Mouse (Mus musculus): ENCODE data around the gene Lmtk3. TPM values are rescaled to one million over a fixed set of nuclear protein-coding genes. Genes with fewer than 3 reads are reported as not detected.

Lmtk3 gene
- total and polyA plus RNA-seq, 2 experiments from 2014 or later: 0.31 TPM; not detected in 1

- no peak for ATAC-seq (ENCODE audit: insufficient read depth, low read depth)
- H3K4me1 ChIP-seq (ENCODE audit: control insufficient read depth, insufficient read depth): no peaks in the 10 kb centered on the region
- no peaks in the 10 kb centered on the region for H3K9me3 ChIP-seq (replicated peaks; ENCODE audit: control insufficient read depth, low read length)
- no peak for DNase-seq (ENCODE audit: low spot score)
- no peak overlapping the region for H3K4me2 ChIP-seq (ENCODE audit: low read depth, low read length)
- WGBS: 87% methylated on average over 6 of the region's 6 CpGs
- no peak overlapping the region for H3K27ac ChIP-seq (ENCODE audit: low read depth)
- TF ChIP-seq EP300 (IDR thresholded peaks at IDR 0.05; ENCODE audit: low read depth) (no peak), CTCF (IDR thresholded peaks at IDR 0.05; ENCODE audit: low read depth) (no peak)
- H3K9ac ChIP-seq (replicated peaks; ENCODE audit: low read depth, low read length): no peak overlapping the region
- no peak overlapping the region for H3K4me3 ChIP-seq (ENCODE audit: low read depth, low read length)
- no peaks in the 10 kb centered on the region for H3K36me3 ChIP-seq (replicated peaks; ENCODE audit: control insufficient read depth, insufficient read depth, low read length)
- H3K27me3 ChIP-seq (ENCODE audit: control insufficient read depth, insufficient read depth, low read length): peaks cover 5% of the 10 kb centered on the region; the same call in 1 of the 2 replicates
These were observed 16.0 kb upstream of the Lmtk3 start for GRCm38 (mm10) chr7:45767500-45767899.

- DNase-seq (ENCODE audit: low spot score) (no peak), ATAC-seq (ENCODE audit: insufficient read depth, low read depth) (0 out of 2 replicates have a peak, but pooled peaks have one; percentile 20)
- no peaks in the 10 kb centered on the region for H3K36me3 ChIP-seq (replicated peaks; ENCODE audit: control insufficient read depth, insufficient read depth, low read length)
- H3K4me2 ChIP-seq (ENCODE audit: low read depth, low read length): no peak overlapping the region
- peaks cover 9% of the 10 kb centered on the region; the same call in 1 of the 2 replicates for H3K27me3 ChIP-seq (ENCODE audit: control insufficient read depth, insufficient read depth, low read length)
- WGBS: 63% methylated on average over 8 of the region's 8 CpGs
- no peak overlapping the region for H3K4me3 ChIP-seq (ENCODE audit: low read depth, low read length)
- H3K27ac ChIP-seq (ENCODE audit: low read depth): no peak overlapping the region
- no peak for TF ChIP-seq CTCF (IDR thresholded peaks at IDR 0.05; ENCODE audit: low read depth)
- H3K9ac ChIP-seq (replicated peaks; ENCODE audit: low read depth, low read length): no peak overlapping the region
- H3K4me1 ChIP-seq (ENCODE audit: control insufficient read depth, insufficient read depth): no peaks in the 10 kb centered on the region
- no peaks in the 10 kb centered on the region for H3K9me3 ChIP-seq (replicated peaks; ENCODE audit: control insufficient read depth, low read length)
These were observed 13.0 kb upstream of the Lmtk3 start for GRCm38 (mm10) chr7:45770427-45771082.

- DNase-seq (ENCODE audit: low spot score) (no peak), ATAC-seq (ENCODE audit: insufficient read depth, low read depth) (no peak)
- no peaks in the 10 kb centered on the region for H3K36me3 ChIP-seq (replicated peaks; ENCODE audit: control insufficient read depth, insufficient read depth, low read length)
- H3K27me3 ChIP-seq (ENCODE audit: control insufficient read depth, insufficient read depth, low read length): peaks cover 6% of the 10 kb centered on the region; the same call in 1 of the 2 replicates
- H3K9ac ChIP-seq (replicated peaks; ENCODE audit: low read depth, low read length): no peak overlapping the region
- H3K9me3 ChIP-seq (replicated peaks; ENCODE audit: control insufficient read depth, low read length): no peaks in the 10 kb centered on the region
- 62% methylated on average over 4 of the region's 4 CpGs for WGBS
- no peak for TF ChIP-seq CTCF (IDR thresholded peaks at IDR 0.05; ENCODE audit: low read depth)
- no peak for TF ChIP-seq EP300 (IDR thresholded peaks at IDR 0.05; ENCODE audit: low read depth)
- H3K27ac ChIP-seq (ENCODE audit: low read depth): no peak overlapping the region
- H3K4me3 ChIP-seq (ENCODE audit: low read depth, low read length): no peak overlapping the region
- no peak overlapping the region for H3K4me2 ChIP-seq (ENCODE audit: low read depth, low read length)
- no peaks in the 10 kb centered on the region for H3K4me1 ChIP-seq (ENCODE audit: control insufficient read depth, insufficient read depth)
These were observed 12.4 kb upstream of the Lmtk3 start for GRCm38 (mm10) chr7:45771101-45771500.

- no peak for ATAC-seq (ENCODE audit: insufficient read depth, low read depth)
- 51% methylated on average over 7 of the region's 7 CpGs for WGBS
- peaks cover 26% of the 10 kb centered on the region; the same call in 1 of the 2 replicates for H3K27me3 ChIP-seq (ENCODE audit: control insufficient read depth, insufficient read depth, low read length)
These were observed 8.3 kb upstream of the Lmtk3 start for GRCm38 (mm10) chr7:45775237-45775636.

GRCm38 (mm10) chr7:45779081-45779641 lies 4.4 kb upstream of the Lmtk3 start:
- H3K4me3 ChIP-seq (ENCODE audit: low read depth, low read length): no peak overlapping the region
- peaks cover 5% of the 10 kb centered on the region; the same call in 1 of the 2 replicates for H3K4me1 ChIP-seq (ENCODE audit: control insufficient read depth, insufficient read depth)
- WGBS: 16% methylated on average over 22 of the region's 22 CpGs
- H3K36me3 ChIP-seq (replicated peaks; ENCODE audit: control insufficient read depth, insufficient read depth, low read length): no peaks in the 10 kb centered on the region
- no peak overlapping the region for H3K27ac ChIP-seq (ENCODE audit: low read depth)
- DNase-seq (ENCODE audit: low spot score) (no peak), ATAC-seq (ENCODE audit: insufficient read depth, low read depth) (no peak)
- H3K9me3 ChIP-seq (replicated peaks; ENCODE audit: control insufficient read depth, low read length): no peaks in the 10 kb centered on the region
- no peak for TF ChIP-seq CTCF (IDR thresholded peaks at IDR 0.05; ENCODE audit: low read depth)
- TF ChIP-seq EP300 (IDR thresholded peaks at IDR 0.05; ENCODE audit: low read depth): no peak
- H3K27me3 ChIP-seq (ENCODE audit: control insufficient read depth, insufficient read depth, low read length): peaks cover 38% of the 10 kb centered on the region
- H3K4me2 ChIP-seq (ENCODE audit: low read depth, low read length): peak overlapping the region; percentile 39; the same call in 1 of the 2 replicates
- H3K9ac ChIP-seq (replicated peaks; ENCODE audit: low read depth, low read length): no peak overlapping the region

More at GRCm38 (mm10) chr7:45775237-45775636, 8.3 kb upstream of the Lmtk3 start:
- DNase-seq (ENCODE audit: low spot score): no peak
- H3K4me1 ChIP-seq (ENCODE audit: control insufficient read depth, insufficient read depth): peaks cover 5% of the 10 kb centered on the region; the same call in 1 of the 2 replicates
- H3K4me2 ChIP-seq (ENCODE audit: low read depth, low read length): no peak overlapping the region
- H3K9ac ChIP-seq (replicated peaks; ENCODE audit: low read depth, low read length): no peak overlapping the region
- H3K27ac ChIP-seq (ENCODE audit: low read depth): no peak overlapping the region
- no peak overlapping the region for H3K4me3 ChIP-seq (ENCODE audit: low read depth, low read length)
- no peaks in the 10 kb centered on the region for H3K36me3 ChIP-seq (replicated peaks; ENCODE audit: control insufficient read depth, insufficient read depth, low read length)
- no peaks in the 10 kb centered on the region for H3K9me3 ChIP-seq (replicated peaks; ENCODE audit: control insufficient read depth, low read length)
- TF ChIP-seq EP300 (IDR thresholded peaks at IDR 0.05; ENCODE audit: low read depth) (no peak), CTCF (IDR thresholded peaks at IDR 0.05; ENCODE audit: low read depth) (no peak)
